Mouse (Mus musculus) embryonic facial prominence, embryonic 15.5 days (tissue): ENCODE data around the gene Cdkn2c. TPM values are rescaled to one million over a fixed set of nuclear protein-coding genes. Genes with fewer than 3 reads are reported as not detected.

Experiments used
- ATAC-seq: fragments of 200-750 bp; cut with Nextera tagmentation; 2 replicates; pipeline ENCODE4 v1.8.0; 2017; ENCODE audit warnings: low read depth, moderate TSS enrichment; ENCODE audit not compliant: insufficient number of reproducible peaks, low FRiP score, low TSS enrichment
- H3K27ac ChIP-seq: fragments of 300-500 bp; sonication (generic); replicated peaks from 2 replicates; pipeline ENCODE4 v1.5.1; 2015; ENCODE audit warnings: mild to moderate bottlenecking, inconsistent platforms
- H3K27me3 ChIP-seq: fragments of 300-500 bp; sonication (generic); 2 replicates; pipeline ENCODE4 v1.6.1; 2015; ENCODE audit warnings: inconsistent platforms
- H3K36me3 ChIP-seq: fragments of 300-500 bp; sonication (generic); 2 replicates; pipeline ENCODE4 v1.6.1; 2015; ENCODE audit warnings: mild to moderate bottlenecking, inconsistent platforms
- H3K4me1 ChIP-seq: fragments of 300-500 bp; sonication (generic); 2 replicates; pipeline ENCODE4 v1.6.1; 2015; ENCODE audit warnings: inconsistent platforms
- H3K4me2 ChIP-seq: fragments of 300-500 bp; sonication (generic); replicated peaks from 2 replicates; pipeline ENCODE4 v1.6.1; 2015; ENCODE audit warnings: mild to moderate bottlenecking, inconsistent platforms
- H3K4me3 ChIP-seq: fragments of 300-500 bp; sonication (generic); replicated peaks from 2 replicates; pipeline ENCODE4 v1.5.1; 2015; ENCODE audit warnings: mild to moderate bottlenecking, inconsistent platforms
- H3K9ac ChIP-seq: fragments of 300-500 bp; sonication (generic); 2 replicates; pipeline ENCODE4 v1.6.1; 2015; ENCODE audit warnings: inconsistent platforms
- H3K9me3 ChIP-seq: fragments of 300-500 bp; sonication (generic); replicated peaks from 2 replicates; pipeline ENCODE4 v1.6.1; 2016; ENCODE audit warnings: inconsistent platforms
- WGBS: fragments of 180-500 bp; shearing (Covaris S2); methylation state at CpG from one replicate; pipeline ENCODE4 v1.1.7; 2015; 5-methylcytosine and 5-hydroxymethylcytosine counted together
- polyA plus RNA-seq: library from polyadenylated mRNA; unstranded; fragments of >200 nt; fragmentation: Nextera tagmentation; extraction: Ambion mirVana; gene quantifications from 2 replicates; pipeline ENCODE4 v1.2.1, GENCODE M21; 2015

The Cdkn2c gene
- polyA plus RNA-seq, 1 experiment from 2014 or later, result 22.5 TPM

DNA sequence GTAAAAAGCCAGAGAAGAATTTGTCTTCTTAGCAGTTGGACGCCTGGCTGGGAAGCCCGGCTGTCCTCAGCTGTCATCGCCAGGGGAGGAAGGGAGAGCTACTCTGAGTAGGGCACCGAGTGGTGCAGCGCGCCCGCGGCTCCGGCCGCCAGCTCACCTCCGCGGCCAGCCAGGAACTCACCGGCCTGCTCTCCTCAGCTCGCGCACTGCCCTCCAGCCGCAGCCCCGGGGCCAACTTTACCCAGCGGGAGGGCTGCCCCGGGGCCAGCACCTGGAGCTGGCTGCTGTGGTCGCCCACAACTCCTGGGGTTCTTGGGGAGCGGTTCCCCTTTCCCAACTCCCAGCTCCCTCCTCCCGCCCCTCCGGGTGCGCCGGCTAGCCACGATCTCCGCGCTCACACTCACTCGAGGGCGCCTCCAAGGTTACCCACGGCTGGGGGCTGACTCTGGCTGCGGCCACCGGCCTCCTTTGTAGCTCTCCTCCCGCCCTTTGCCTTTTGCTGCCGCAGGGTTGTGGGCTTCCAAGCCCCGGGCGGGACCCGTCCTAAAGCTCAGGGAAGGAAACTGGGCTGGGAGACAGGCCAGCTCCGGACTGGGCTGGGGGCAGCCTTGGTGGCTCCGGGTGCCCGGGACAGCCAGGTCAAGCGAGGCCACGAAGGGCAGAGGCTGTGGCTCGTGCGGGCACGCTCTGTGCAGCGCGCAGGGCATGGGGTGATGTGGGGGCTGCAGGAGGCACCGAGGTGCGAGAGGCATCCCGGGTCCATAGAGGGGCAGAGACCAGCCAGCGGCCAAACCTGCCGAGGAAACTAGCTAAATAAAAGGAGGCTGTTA lies 9.8 kb downstream of the Cdkn2c start:
- Histone ChIP-seq H3K4me2 (peak overlapping the region; percentile 93), H3K9me3 (no peaks in the 10 kb centered on the region), H3K4me3 (peak overlapping the region; percentile 46), H3K36me3 (no peaks in the 10 kb centered on the region), H3K4me1 (peaks cover 14% of the 10 kb centered on the region), H3K27me3 (peaks cover 56% of the 10 kb centered on the region), H3K9ac (peak overlapping the region; percentile 23), H3K27ac (no peak overlapping the region)
- ATAC-seq, result peak; percentile 65; the same call in 1 of the 2 replicates
- WGBS, result 1% methylated on average over 52 of the region's 53 CpGs

DNA sequence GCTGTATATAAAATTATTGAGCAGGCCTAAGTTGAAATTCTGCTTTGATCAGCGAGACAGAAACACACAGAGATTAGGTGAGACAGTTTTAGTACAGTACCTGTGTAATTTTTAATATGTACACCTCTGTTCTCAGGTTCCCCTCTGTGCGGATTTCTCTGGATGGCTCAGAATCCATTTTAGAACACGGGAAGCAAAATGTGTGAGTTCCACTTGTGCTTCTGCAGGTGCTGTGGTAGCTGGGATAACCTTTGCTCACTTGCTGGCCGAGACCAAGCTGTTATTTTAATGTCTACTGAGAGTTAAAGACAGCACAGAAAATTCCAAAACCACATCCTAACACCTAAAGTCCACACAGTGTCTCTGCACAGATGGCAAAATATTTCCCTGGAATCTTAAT lies 10.7 kb downstream of the Cdkn2c start:
- ATAC-seq, result no peak
- Histone ChIP-seq H3K4me2 (no peak overlapping the region), H3K4me1 (peaks cover 14% of the 10 kb centered on the region), H3K36me3 (no peaks in the 10 kb centered on the region), H3K9ac (no peak overlapping the region), H3K27me3 (peaks cover 51% of the 10 kb centered on the region), H3K4me3 (no peak overlapping the region), H3K9me3 (no peaks in the 10 kb centered on the region), H3K27ac (no peak overlapping the region)
- WGBS, result 38% methylated on average over 4 of the region's 4 CpGs

DNA sequence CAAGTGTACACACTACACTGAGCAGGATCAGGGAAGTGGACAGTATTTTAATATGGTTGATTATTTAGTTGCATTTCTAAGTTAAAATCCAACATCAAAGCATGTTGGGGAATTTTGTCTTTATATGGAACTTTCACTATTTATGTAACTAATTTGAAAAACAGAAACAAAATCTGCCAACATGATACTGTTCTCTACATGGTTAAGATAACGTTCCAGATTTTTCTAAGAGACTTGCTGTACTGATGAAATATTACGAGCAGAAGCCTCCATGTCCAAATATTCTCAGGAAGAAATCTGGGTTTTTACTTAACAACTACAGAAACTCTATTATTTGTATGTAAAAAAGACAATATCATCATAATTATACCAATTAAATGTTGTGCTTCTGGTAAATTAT lies 11.3 kb downstream of the Cdkn2c start:
- Histone ChIP-seq H3K36me3 (no peaks in the 10 kb centered on the region), H3K27ac (no peak overlapping the region), H3K4me3 (no peak overlapping the region), H3K4me1 (peaks cover 14% of the 10 kb centered on the region), H3K9ac (no peak overlapping the region), H3K4me2 (no peak overlapping the region), H3K9me3 (no peaks in the 10 kb centered on the region), H3K27me3 (peaks cover 47% of the 10 kb centered on the region)
- ATAC-seq, result no peak
- WGBS, result 54% methylated on average over 2 of the region's 2 CpGs

DNA sequence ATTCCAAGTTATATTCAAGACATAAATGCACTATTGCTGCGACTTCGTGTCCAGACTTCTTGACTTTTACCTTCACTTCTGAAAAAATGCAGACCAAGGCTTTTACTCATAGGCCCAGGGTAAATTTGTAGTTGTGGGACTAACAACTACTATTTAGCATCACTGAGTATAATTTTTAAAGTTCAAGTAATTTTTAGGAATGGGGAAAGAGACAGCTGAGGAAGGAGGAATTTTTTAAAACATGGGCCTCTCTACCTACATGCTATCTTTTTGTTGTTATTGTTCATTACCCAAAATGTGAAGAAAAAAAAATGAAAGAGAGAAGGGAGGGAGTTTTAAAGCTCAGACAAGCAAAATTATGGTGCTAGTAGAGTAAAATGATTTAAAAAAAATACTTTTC lies 12.3 kb downstream of the Cdkn2c start:
- Histone ChIP-seq H3K4me2 (no peak overlapping the region), H3K27ac (no peak overlapping the region), H3K27me3 (peaks cover 39% of the 10 kb centered on the region), H3K9me3 (no peaks in the 10 kb centered on the region), H3K4me1 (peaks cover 14% of the 10 kb centered on the region), H3K36me3 (no peaks in the 10 kb centered on the region), H3K4me3 (no peak overlapping the region), H3K9ac (no peak overlapping the region)
- 60% methylated on average over 2 of the region's 2 CpGs for WGBS
- no peak for ATAC-seq

DNA sequence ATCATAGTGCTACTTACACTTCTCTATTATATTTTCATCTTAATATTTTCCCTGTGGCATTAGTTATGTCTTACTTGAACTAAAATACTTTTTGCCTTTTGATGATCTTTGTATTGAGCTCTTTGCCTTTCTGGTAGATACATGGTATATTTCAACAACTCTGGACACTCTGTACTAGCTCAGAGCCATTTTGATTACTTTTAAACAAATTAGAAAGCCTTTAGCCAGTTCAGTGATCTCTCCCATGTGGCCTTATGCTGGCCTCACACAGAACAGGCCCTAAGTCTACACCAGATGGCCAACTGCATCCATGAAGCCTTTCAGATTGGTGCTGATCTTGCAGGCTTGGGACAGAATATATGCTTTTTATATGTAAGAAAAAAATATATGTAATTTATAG lies 13.7 kb downstream of the Cdkn2c start:
- Histone ChIP-seq H3K36me3 (no peaks in the 10 kb centered on the region), H3K27ac (no peak overlapping the region), H3K4me1 (peaks cover 14% of the 10 kb centered on the region), H3K27me3 (peaks cover 28% of the 10 kb centered on the region), H3K9me3 (no peaks in the 10 kb centered on the region), H3K9ac (no peak overlapping the region), H3K4me2 (no peak overlapping the region), H3K4me3 (no peak overlapping the region)
- no peak for ATAC-seq

DNA sequence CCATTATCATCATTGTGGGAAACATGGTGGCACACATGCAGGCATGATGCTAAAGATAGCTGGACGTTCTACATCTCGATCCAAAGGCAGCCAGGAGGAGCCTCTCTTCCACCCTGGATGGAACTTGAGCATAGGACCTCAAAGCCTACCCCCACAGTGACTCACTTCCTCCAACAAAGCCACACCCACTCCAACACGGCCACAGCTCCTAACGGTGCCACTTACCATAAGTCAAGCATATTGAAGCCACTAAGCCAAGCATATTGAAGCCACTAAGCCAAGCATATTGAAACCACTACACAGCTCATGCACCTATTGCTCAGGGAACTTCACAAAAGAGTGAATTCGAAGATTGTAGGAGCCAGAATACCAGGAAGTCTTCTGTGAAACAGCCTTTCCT lies 17.7 kb downstream of the Cdkn2c start:
- no peaks in the 10 kb centered on the region for H3K27me3 ChIP-seq
- no peak overlapping the region for H3K4me3 ChIP-seq
- H3K9ac ChIP-seq, result no peak overlapping the region
- H3K27ac ChIP-seq, result no peak overlapping the region
- 85% methylated on average over 5 of the region's 5 CpGs for WGBS
- no peaks in the 10 kb centered on the region for H3K4me1 ChIP-seq
- no peaks in the 10 kb centered on the region for H3K36me3 ChIP-seq
- ATAC-seq, result no peak
- H3K4me2 ChIP-seq, result no peak overlapping the region
- H3K9me3 ChIP-seq, result no peaks in the 10 kb centered on the region

DNA sequence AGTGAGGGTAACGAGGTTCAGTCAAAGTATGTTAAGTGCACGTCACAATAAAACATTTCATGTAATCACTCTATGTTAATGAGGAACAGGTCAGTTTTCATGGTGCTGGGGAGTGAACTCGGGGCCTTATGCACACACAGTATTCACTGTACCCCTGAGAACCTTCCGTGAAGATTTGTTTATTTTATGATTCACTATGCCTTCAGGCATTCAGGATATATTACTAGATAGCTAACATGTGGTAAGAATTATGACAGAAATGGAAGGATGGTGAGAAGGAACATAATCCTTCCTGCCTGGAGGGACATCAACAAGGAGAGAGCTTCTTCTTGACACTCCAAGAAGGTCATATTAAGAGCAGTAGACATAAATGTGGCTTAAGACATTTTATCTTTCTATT lies 19.7 kb downstream of the Cdkn2c start:
- H3K9ac ChIP-seq, result no peak overlapping the region
- no peak overlapping the region for H3K4me3 ChIP-seq
- no peak overlapping the region for H3K4me2 ChIP-seq
- no peaks in the 10 kb centered on the region for H3K27me3 ChIP-seq
- no peak overlapping the region for H3K27ac ChIP-seq
- no peaks in the 10 kb centered on the region for H3K4me1 ChIP-seq
- no peak for ATAC-seq
- 35% methylated on average over 4 of the region's 4 CpGs for WGBS
- H3K9me3 ChIP-seq, result no peaks in the 10 kb centered on the region
- H3K36me3 ChIP-seq, result no peaks in the 10 kb centered on the region

DNA sequence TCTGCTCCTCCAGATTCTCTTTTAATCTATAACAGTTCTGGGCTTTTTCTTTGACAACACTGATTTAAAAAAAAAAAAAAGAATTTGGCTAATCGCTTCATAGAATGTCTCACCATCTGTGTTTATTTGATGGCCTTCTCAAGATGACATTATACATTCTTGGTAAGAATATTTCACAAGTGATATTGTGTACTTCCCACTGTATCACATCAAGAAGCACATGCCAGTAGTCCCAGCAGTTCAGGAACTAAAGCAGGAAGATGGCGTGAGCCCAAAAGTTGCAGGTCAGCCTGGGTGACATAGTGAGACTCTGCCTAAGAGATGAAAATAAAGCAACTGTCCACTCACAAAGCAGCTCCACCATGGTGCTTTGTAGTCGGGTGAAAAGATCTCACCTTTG lies 25.5 kb downstream of the Cdkn2c start:
- 72% methylated on average over 3 of the region's 3 CpGs for WGBS
- no peak for ATAC-seq
- Histone ChIP-seq H3K9ac (no peak overlapping the region), H3K4me1 (no peaks in the 10 kb centered on the region), H3K9me3 (no peaks in the 10 kb centered on the region), H3K27ac (no peak overlapping the region), H3K4me2 (no peak overlapping the region), H3K36me3 (no peaks in the 10 kb centered on the region), H3K27me3 (no peaks in the 10 kb centered on the region), H3K4me3 (no peak overlapping the region)

DNA sequence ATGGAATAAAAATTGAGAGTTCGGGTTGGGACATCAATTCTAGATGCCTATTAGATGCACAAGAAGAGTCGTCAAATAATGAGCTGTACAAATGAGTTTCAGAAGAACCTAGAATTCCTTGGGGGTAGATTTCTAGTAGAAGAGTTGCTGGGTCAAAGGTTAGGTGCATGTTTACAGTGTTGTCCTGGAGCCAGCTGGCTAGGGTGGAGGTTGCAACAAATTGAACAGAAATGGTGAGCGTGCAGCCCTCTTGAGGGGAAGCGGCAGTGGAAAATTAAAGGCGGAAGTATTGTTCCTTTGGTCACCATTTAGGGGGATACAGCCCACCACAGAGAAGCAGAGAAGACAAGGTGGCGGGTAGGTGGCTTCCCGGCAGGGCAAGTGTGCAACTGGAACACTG lies 26.8 kb downstream of the Cdkn2c start:
- H3K27me3 ChIP-seq, result no peaks in the 10 kb centered on the region
- no peaks in the 10 kb centered on the region for H3K9me3 ChIP-seq
- H3K4me3 ChIP-seq, result no peak overlapping the region
- no peaks in the 10 kb centered on the region for H3K36me3 ChIP-seq
- no peak overlapping the region for H3K4me2 ChIP-seq
- H3K9ac ChIP-seq, result no peak overlapping the region
- WGBS, result 79% methylated on average over 7 of the region's 7 CpGs
- H3K27ac ChIP-seq, result no peak overlapping the region
- no peaks in the 10 kb centered on the region for H3K4me1 ChIP-seq
- no peak for ATAC-seq

DNA sequence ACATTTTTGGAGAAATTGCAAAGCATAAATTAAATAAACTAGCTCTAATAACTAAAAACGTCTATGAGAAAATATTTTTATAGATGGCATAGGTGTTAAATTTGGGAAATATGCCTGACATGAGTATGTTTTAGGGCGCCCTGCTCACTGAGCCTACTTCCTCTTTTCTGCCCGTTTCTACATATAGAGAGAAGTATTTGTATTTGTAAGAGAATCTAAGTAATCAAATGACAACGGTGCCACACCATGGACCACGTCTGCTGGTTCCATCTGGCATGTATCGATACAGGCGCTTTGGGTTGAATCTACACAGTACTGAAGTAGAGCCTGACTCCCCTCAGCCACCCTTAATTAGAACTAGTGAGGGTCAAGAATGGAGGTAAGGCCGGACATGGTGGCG lies 27.6 kb downstream of the Cdkn2c start:
- Histone ChIP-seq H3K9me3 (no peaks in the 10 kb centered on the region), H3K27me3 (no peaks in the 10 kb centered on the region), H3K4me2 (no peak overlapping the region), H3K27ac (no peak overlapping the region), H3K9ac (no peak overlapping the region), H3K4me1 (no peaks in the 10 kb centered on the region), H3K4me3 (no peak overlapping the region), H3K36me3 (no peaks in the 10 kb centered on the region)
- 85% methylated on average over 9 of the region's 9 CpGs for WGBS
- ATAC-seq, result no peak

DNA sequence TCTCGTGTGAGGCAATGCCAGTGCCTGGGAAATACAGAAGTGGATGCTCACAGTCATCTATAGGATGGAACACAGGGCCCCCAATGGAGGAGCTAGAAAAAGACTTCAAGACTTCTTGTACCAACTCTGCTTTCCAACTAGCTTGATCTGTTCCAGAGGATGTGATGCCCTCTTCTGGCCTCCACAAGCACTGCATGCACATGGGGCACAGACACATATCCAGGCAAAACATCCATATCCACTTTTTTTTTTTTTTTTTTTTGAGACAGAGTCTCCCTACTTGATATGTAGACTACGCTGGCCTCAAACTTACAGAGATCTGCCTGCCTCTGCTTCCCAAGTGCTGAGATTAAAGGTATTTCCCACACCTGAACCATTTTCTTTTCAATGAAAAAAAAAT lies 32.0 kb downstream of the Cdkn2c start:
- Histone ChIP-seq H3K27ac (no peak overlapping the region), H3K27me3 (no peaks in the 10 kb centered on the region), H3K4me1 (no peaks in the 10 kb centered on the region), H3K36me3 (no peaks in the 10 kb centered on the region), H3K4me3 (no peak overlapping the region), H3K9ac (no peak overlapping the region), H3K4me2 (no peak overlapping the region), H3K9me3 (no peaks in the 10 kb centered on the region)
- ATAC-seq, result no peak
- WGBS, result 95% methylated on average over 2 of the region's 2 CpGs

DNA sequence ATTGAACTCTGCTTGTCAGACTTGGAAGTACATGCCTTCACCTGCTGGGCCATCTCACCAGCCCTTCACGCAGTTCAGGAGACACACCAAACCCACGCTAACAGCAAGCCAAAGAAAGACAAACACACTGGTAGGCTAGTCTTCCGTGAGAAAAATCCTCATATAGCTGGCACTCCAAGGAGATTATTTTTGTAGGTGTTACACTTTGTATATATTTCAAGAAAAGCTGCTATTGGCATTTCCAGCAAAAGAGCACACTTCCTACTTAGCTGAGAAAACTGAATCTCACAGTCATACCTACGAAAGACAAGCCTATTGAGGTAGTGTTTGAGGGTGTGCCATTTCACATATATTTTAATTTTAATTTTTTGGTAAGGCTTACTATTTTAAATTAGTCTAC lies 36.0 kb downstream of the Cdkn2c start:
- no peak overlapping the region for H3K4me2 ChIP-seq
- H3K36me3 ChIP-seq, result no peaks in the 10 kb centered on the region
- no peak for ATAC-seq
- no peaks in the 10 kb centered on the region for H3K4me1 ChIP-seq
- no peak overlapping the region for H3K27ac ChIP-seq
- no peaks in the 10 kb centered on the region for H3K27me3 ChIP-seq
- no peak overlapping the region for H3K9ac ChIP-seq
- H3K4me3 ChIP-seq, result no peak overlapping the region
- WGBS, result 86% methylated on average over 4 of the region's 4 CpGs
- no peaks in the 10 kb centered on the region for H3K9me3 ChIP-seq
